Mouse (Mus musculus): ENCODE measurements around the gene Saa3. TPM values are rescaled to one million over a fixed set of nuclear protein-coding genes. Genes with fewer than 3 reads are reported as not detected.
"Not testable (repeated sequence)": the region's sequence is repeated elsewhere in the genome, so short reads cannot be mapped to it uniquely, and the experiment has no call there.

The Saa3 gene
- polyA plus RNA-seq, 1 experiment from 2014 or later = 0.31 TPM

DNA sequence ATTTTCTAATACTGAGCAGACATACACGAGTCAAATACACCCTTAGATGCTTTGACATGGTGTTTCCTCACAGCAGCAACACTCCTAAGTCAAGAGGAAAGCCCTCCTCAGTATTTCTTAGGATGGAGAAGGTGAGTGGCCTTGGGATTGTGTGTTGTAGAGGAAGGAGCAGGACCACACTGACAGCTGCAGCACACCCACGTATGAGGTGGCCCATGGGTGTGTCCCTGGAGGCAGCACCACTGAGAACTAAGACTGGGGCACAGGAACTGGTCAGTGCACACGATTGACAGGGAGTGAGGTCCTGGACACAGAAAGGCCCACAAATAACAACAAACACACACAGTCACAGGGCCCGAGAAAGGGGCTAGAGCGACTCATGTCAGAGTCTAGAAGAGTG, 24.5 kb upstream of the Saa3 start:
- not testable (repeated sequence) for H3K9ac ChIP-seq (ENCODE audit: low read depth, low read length); H3K36me3 ChIP-seq (ENCODE audit: control insufficient read depth, insufficient read depth, low read length); ATAC-seq; H3K27ac ChIP-seq (ENCODE audit: low read length); H3K4me1 ChIP-seq (ENCODE audit: control insufficient read depth, insufficient read depth, low read length); H3K4me2 ChIP-seq (ENCODE audit: low read length); H3K9me3 ChIP-seq (replicated peaks; ENCODE audit: control insufficient read depth, low read length, poor library complexity, severe bottlenecking); H3K4me3 ChIP-seq (ENCODE audit: low read depth, low read length); H3K27me3 ChIP-seq (ENCODE audit: control insufficient read depth, insufficient read depth, low read depth, low read length)
- 80% methylated on average over 5 of the region's 5 CpGs for WGBS

DNA sequence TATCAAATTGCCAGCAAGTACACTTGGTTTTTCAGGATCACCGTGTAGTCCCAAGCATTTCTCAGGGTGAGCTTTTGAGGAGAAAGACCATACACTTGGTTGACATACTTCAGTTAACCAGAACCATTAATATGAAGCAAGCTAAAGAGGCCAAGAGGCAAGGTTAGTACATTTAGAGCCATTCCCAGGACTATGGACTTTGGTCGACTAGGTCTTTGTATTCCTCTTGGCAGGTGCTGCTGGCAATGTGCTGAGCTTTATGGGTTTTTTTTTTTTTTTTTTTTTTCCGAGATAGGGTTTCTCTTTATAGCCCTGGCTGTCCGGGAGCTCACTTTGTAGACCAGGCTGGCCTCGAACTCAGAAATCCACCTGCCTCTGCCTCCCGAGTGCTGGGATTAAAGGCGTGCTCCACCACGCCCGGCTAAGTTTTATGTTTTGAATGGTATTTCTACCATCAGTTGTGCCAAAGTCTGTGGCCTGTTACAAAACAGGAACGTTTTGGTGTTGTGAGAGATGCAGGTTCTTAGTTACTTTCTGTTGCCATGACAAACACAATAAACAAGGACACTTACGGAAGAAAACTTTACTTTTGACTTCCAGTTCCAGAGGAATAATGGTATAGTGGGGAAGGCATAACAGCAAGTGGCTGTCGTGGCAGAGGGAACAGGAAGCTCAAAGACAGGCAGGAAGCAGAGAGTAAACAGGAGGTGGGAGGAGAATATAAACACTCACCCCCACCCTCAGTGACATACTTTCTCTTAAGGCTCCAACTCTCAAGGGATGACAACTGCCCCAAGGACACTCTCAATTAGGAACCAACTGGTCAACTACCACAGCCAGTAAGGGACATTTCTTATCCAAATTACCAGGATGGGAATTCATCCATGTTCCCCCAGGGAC, 23.3 kb upstream of the Saa3 start:
- Histone ChIP-seq H3K9ac (ENCODE audit: low read depth, low read length) (no peak overlapping the region), H3K9me3 (replicated peaks; ENCODE audit: control insufficient read depth, low read length, poor library complexity, severe bottlenecking) (no peaks in the 10 kb centered on the region), H3K4me2 (ENCODE audit: low read length) (no peak overlapping the region), H3K4me1 (ENCODE audit: control insufficient read depth, insufficient read depth, low read length) (no peaks in the 10 kb centered on the region), H3K27me3 (ENCODE audit: control insufficient read depth, insufficient read depth, low read depth, low read length) (no peaks in the 10 kb centered on the region), H3K27ac (ENCODE audit: low read length) (no peak overlapping the region), H3K4me3 (ENCODE audit: low read depth, low read length) (no peak overlapping the region), H3K36me3 (ENCODE audit: control insufficient read depth, insufficient read depth, low read length) (no peaks in the 10 kb centered on the region)
- 88% methylated on average over 12 of the region's 12 CpGs for WGBS
- no peak for ATAC-seq

DNA sequence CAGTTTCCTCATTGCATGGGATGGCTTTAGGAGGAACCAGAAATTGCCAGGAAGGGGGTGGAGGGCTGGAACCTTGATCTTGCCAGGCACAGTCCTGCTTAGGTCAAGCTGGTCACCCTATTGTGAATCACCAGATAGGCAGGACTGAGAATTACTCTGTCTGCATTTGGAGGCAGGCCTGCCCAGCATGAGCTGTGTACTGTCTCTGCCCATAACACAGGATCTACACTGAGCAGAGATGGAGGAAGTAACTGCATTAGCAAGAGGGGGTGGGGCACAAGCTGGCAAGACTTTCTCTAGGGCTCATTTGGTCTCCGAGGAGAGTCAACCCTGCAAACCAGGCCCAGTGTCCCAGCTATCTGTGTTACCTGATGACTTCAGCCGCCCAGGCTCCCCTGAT, 19.5 kb upstream of the Saa3 start:
- ATAC-seq = no peak
- no peak overlapping the region for H3K4me3 ChIP-seq (ENCODE audit: low read depth, low read length)
- H3K4me1 ChIP-seq (ENCODE audit: control insufficient read depth, insufficient read depth, low read length) = no peaks in the 10 kb centered on the region
- no peak overlapping the region for H3K27ac ChIP-seq (ENCODE audit: low read length)
- H3K4me2 ChIP-seq (ENCODE audit: low read length) = no peak overlapping the region
- H3K27me3 ChIP-seq (ENCODE audit: control insufficient read depth, insufficient read depth, low read depth, low read length) = no peaks in the 10 kb centered on the region
- 94% methylated on average over 2 of the region's 2 CpGs for WGBS
- H3K9me3 ChIP-seq (replicated peaks; ENCODE audit: control insufficient read depth, low read length, poor library complexity, severe bottlenecking) = no peaks in the 10 kb centered on the region
- H3K9ac ChIP-seq (ENCODE audit: low read depth, low read length) = no peak overlapping the region
- no peaks in the 10 kb centered on the region for H3K36me3 ChIP-seq (ENCODE audit: control insufficient read depth, insufficient read depth, low read length)

- Histone ChIP-seq H3K36me3 (ENCODE audit: control insufficient read depth, insufficient read depth, low read length) (no peaks in the 10 kb centered on the region), H3K9me3 (replicated peaks; ENCODE audit: control insufficient read depth, low read length, poor library complexity, severe bottlenecking) (no peaks in the 10 kb centered on the region), H3K4me2 (ENCODE audit: low read length) (no peak within 1 kb of the TSS), H3K27me3 (ENCODE audit: control insufficient read depth, insufficient read depth, low read depth, low read length) (no peaks in the 10 kb centered on the region), H3K27ac (ENCODE audit: low read length) (no peak within 1 kb of the TSS), H3K4me1 (ENCODE audit: control insufficient read depth, insufficient read depth, low read length) (no peaks in the 10 kb centered on the region), H3K4me3 (ENCODE audit: low read depth, low read length) (no peak within 1 kb of the TSS), H3K9ac (ENCODE audit: low read depth, low read length) (no peak within 1 kb of the TSS)
- 95% methylated on average over 4 of the region's 4 CpGs for WGBS
- no peak for ATAC-seq
Observed at GRCm38 (mm10) chr7:46732458-46732857, 17.0 kb upstream of the Saa3 start, which contains the start of gene Saa4. TSS of gene Saa4 (minus strand) at chr7:46732603.

DNA sequence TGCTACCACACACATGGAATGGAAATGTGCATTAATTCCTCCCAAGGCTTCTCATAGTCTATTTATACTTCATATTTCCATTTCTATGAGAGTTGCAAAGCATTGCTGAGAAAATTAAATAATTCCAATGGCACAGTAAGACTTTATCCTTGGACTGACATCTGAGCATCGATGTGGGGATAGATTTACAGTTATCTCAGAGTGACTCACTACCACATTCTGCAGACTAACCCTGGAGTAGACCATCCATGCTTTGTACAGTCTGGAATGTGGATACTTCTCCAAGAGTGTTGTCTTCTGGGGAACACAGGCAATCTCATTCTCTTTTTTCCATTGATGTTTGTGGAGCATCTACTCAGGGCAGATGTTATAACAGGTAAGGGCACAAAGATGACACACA, 12.1 kb upstream of the Saa3 start:
- Histone ChIP-seq H3K4me3 (ENCODE audit: low read depth, low read length) (no peak overlapping the region), H3K9me3 (replicated peaks; ENCODE audit: control insufficient read depth, low read length, poor library complexity, severe bottlenecking) (no peaks in the 10 kb centered on the region), H3K4me1 (ENCODE audit: control insufficient read depth, insufficient read depth, low read length) (no peaks in the 10 kb centered on the region), H3K27me3 (ENCODE audit: control insufficient read depth, insufficient read depth, low read depth, low read length) (no peaks in the 10 kb centered on the region), H3K27ac (ENCODE audit: low read length) (no peak overlapping the region), H3K9ac (ENCODE audit: low read depth, low read length) (no peak overlapping the region), H3K4me2 (ENCODE audit: low read length) (no peak overlapping the region), H3K36me3 (ENCODE audit: control insufficient read depth, insufficient read depth, low read length) (no peaks in the 10 kb centered on the region)
- no peak for ATAC-seq
- WGBS = 82% methylated on average over 1 of the region's 1 CpGs

DNA sequence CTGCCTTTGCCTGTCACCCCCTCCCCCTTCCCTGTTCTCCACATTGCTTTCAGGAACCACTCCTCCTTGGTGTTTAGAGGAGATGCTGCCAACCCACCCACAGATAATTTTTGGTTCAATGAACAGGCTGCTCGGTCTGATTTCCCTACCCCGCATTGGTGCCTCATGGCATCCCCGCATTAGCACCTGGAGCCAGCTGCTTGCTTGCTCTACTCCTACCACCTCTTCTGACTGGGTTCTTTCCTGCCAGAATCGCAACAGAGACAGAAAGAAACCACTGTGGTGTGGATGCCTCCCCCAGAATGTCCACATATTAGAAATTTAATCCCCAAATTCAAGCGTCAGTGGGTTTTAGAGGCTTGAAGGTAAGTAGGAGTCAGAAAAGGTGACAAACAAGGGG, 8.9 kb upstream of the Saa3 start:
- Histone ChIP-seq H3K27ac (ENCODE audit: low read length) (no peak overlapping the region), H3K4me3 (ENCODE audit: low read depth, low read length) (no peak overlapping the region), H3K27me3 (ENCODE audit: control insufficient read depth, insufficient read depth, low read depth, low read length) (no peaks in the 10 kb centered on the region; the same call in 1 of the 2 replicates), H3K4me1 (ENCODE audit: control insufficient read depth, insufficient read depth, low read length) (no peaks in the 10 kb centered on the region), H3K9ac (ENCODE audit: low read depth, low read length) (no peak overlapping the region), H3K4me2 (ENCODE audit: low read length) (no peak overlapping the region), H3K9me3 (replicated peaks; ENCODE audit: control insufficient read depth, low read length, poor library complexity, severe bottlenecking) (no peaks in the 10 kb centered on the region), H3K36me3 (ENCODE audit: control insufficient read depth, insufficient read depth, low read length) (no peaks in the 10 kb centered on the region)
- no peak for ATAC-seq
- WGBS = 78% methylated on average over 5 of the region's 5 CpGs

DNA sequence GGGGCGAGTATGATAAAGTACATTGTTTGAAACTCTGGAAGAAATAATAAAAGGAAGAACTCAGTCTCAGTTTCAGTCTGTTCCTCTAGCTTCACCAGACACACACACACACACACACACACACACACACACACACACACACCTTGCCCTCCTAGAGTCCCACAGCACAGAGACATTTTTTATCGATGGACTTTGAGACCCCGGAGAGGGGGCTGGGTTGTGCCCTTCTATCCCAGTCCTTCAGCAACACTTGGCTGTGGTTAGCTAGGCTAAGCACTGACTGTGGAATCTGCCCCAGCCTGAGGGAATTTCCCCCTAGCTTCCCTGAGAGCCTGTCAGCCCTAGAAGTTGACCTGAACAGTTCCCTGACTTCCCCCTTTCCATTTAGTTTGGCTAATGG, 8.3 kb upstream of the Saa3 start:
- Histone ChIP-seq H3K27ac (ENCODE audit: low read length) (no peak overlapping the region), H3K27me3 (ENCODE audit: control insufficient read depth, insufficient read depth, low read depth, low read length) (no peaks in the 10 kb centered on the region; the same call in 1 of the 2 replicates), H3K4me2 (ENCODE audit: low read length) (no peak overlapping the region), H3K9ac (ENCODE audit: low read depth, low read length) (no peak overlapping the region), H3K4me3 (ENCODE audit: low read depth, low read length) (no peak overlapping the region), H3K4me1 (ENCODE audit: control insufficient read depth, insufficient read depth, low read length) (no peaks in the 10 kb centered on the region), H3K36me3 (ENCODE audit: control insufficient read depth, insufficient read depth, low read length) (no peaks in the 10 kb centered on the region), H3K9me3 (replicated peaks; ENCODE audit: control insufficient read depth, low read length, poor library complexity, severe bottlenecking) (no peaks in the 10 kb centered on the region)
- ATAC-seq = no peak
- WGBS = 92% methylated on average over 3 of the region's 3 CpGs

GRCm38 (mm10) chr7:46723354-46723753, 7.9 kb upstream of the Saa3 start:
- no peaks in the 10 kb centered on the region for H3K9me3 ChIP-seq (replicated peaks; ENCODE audit: control insufficient read depth, low read length, poor library complexity, severe bottlenecking)
- no peak overlapping the region for H3K4me2 ChIP-seq (ENCODE audit: low read length)
- no peak overlapping the region for H3K4me3 ChIP-seq (ENCODE audit: low read depth, low read length)
- H3K9ac ChIP-seq (ENCODE audit: low read depth, low read length) = no peak overlapping the region
- ATAC-seq = no peak
- H3K27ac ChIP-seq (ENCODE audit: low read length) = no peak overlapping the region
- H3K4me1 ChIP-seq (ENCODE audit: control insufficient read depth, insufficient read depth, low read length) = no peaks in the 10 kb centered on the region
- no peaks in the 10 kb centered on the region; the same call in 1 of the 2 replicates for H3K27me3 ChIP-seq (ENCODE audit: control insufficient read depth, insufficient read depth, low read depth, low read length)
- no peaks in the 10 kb centered on the region for H3K36me3 ChIP-seq (ENCODE audit: control insufficient read depth, insufficient read depth, low read length)
- WGBS = 89% methylated on average over 6 of the region's 6 CpGs

GRCm38 (mm10) chr7:46720460-46720859, 5.0 kb upstream of the Saa3 start:
- no peak overlapping the region for H3K4me3 ChIP-seq (ENCODE audit: low read depth, low read length)
- H3K9ac ChIP-seq (ENCODE audit: low read depth, low read length) = no peak overlapping the region
- no peak for ATAC-seq
- no peak overlapping the region for H3K27ac ChIP-seq (ENCODE audit: low read length)
- no peaks in the 10 kb centered on the region for H3K36me3 ChIP-seq (ENCODE audit: control insufficient read depth, insufficient read depth, low read length)
- H3K9me3 ChIP-seq (replicated peaks; ENCODE audit: control insufficient read depth, low read length, poor library complexity, severe bottlenecking) = no peaks in the 10 kb centered on the region
- no peaks in the 10 kb centered on the region for H3K4me1 ChIP-seq (ENCODE audit: control insufficient read depth, insufficient read depth, low read length)
- no peaks in the 10 kb centered on the region; the same call in 1 of the 2 replicates for H3K27me3 ChIP-seq (ENCODE audit: control insufficient read depth, insufficient read depth, low read depth, low read length)
- H3K4me2 ChIP-seq (ENCODE audit: low read length) = no peak overlapping the region
- 76% methylated on average over 9 of the region's 9 CpGs for WGBS

All from midbrain, embryonic 16.5 days (tissue).